Comparison of ENCODE assay signal across 22 mouse cellular contexts in the genomic region with DNA sequence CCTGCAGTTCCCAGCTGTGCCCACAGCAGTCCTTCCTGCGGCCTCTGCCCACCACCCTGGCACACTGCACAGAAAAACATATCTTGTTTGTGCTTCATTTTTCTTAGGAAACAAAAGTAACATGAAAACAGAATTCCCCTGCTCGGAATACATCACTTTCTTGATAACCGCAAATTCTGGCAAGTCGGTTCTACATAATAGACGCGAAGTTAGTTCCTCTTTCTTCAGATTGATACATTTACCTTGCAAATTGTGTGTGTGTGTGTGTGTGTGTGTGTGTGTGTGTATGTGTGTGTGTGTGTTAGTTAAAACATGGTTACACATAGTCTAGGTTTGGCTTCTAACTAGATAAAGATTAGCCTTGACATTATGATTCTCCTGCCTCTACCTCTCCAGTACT. TPM values are rescaled to one million over a fixed set of nuclear protein-coding genes. Genes with fewer than 3 reads are reported as not detected.
A peak's percentile ranks its signal among the peaks of the same experiment; 100 is the strongest.
DNase-seq lines count a peak whose midpoint lies in the region; ATAC-seq and TF ChIP-seq lines count a peak whose summit lies in the region.
"Had no signal": no experiment of that assay in that cellular context is flagged by ENCODE, and none has a peak within 500 bp of the region (broad histone marks: within the 10 kb centered on the region; RNA-seq: fewer than 3 reads in every experiment).

No protein-coding gene starts in this region.

- no peak for DNase-seq in kidney, adult 2 months
- peak; percentile 77 to 81 for DNase-seq in B cell, adult 2 months
- DNase-seq in right cerebral cortex, postnatal 36 days (ENCODE audit: low spot score in 2 of 2), result no peak
- DNase-seq in c-Kit-positive CD71-positive TER-119-positive erythroid progenitor cells, embryonic 14.5 days (ENCODE audit: low spot score), result no peak
- DNase-seq: adrenal gland, postnatal 14 days; cerebellum, adult 8-10 months; kidney, adult 8-10 months; kidney, postnatal 25 days; left cerebral cortex, postnatal 4 days; lung, adult 18-20 months; right cerebral cortex, adult 18-20 months; thymus, postnatal 14 days had no signal

- no peak for TF ChIP-seq POLR2A in kidney, adult 2 months (IDR thresholded peaks at IDR 0.05; ENCODE audit: low read depth, low read length)
- TF ChIP-seq POLR2A in bone marrow, adult 2 months (IDR thresholded peaks at IDR 0.05; ENCODE audit: borderline replicate concordance, control insufficient read depth, low read depth, low read length), result no peak

- peaks cover 100% of the 10 kb centered on the region for H3K79me2 ChIP-seq in macrophage (ENCODE audit: inconsistent target)

- 88% methylated on average over 6 of the region's 6 CpGs for WGBS in kidney, embryonic 15.5 days
- 84% methylated on average over 6 of the region's 6 CpGs for WGBS in kidney, adult 2 months
- WGBS in bone marrow, adult 2 months, result 6% methylated on average over 6 of the region's 6 CpGs
- WGBS in macrophage (ENCODE audit: missing documents), result 0% methylated on average over 3 of the region's 6 CpGs

- no peak for ATAC-seq in kidney, embryonic 15.5 days (replicated peaks; ENCODE audit: low FRiP score)
- ATAC-seq: activated CD4-positive, CD25-positive, alpha-beta regulatory T cell, adult 4 months; forebrain, embryonic 15.5 days had no signal

- no peak for TF ChIP-seq CTCF in kidney, adult 2 months (conservative IDR thresholded peaks at IDR 0.05; ENCODE audit: insufficient read depth, insufficient read length, low read depth, low read length)
- TF ChIP-seq CTCF in bone marrow, adult 2 months (IDR thresholded peaks at IDR 0.05; ENCODE audit: control insufficient read depth, insufficient read depth, low read length), result no peak

- 0 out of 2 replicates have a peak overlapping the region, but pooled peaks have one; percentile 27 for H3K27ac ChIP-seq in kidney, embryonic 15.5 days
- no peak overlapping the region for H3K27ac ChIP-seq in kidney, adult 2 months (ENCODE audit: insufficient read depth, low read depth, low read length)
- H3K27ac ChIP-seq in bone marrow, adult 2 months (ENCODE audit: control insufficient read depth, insufficient read depth, low read depth, low read length, poor library complexity), result peak overlapping the region; percentile 63; the same call in 1 of the 2 replicates
- peak overlapping the region; percentile 85 for H3K27ac ChIP-seq in macrophage
- H3K27ac ChIP-seq: forebrain, embryonic 15.5 days; hindbrain, embryonic 10.5 days; stomach, postnatal 0 days had no signal

- H3K9me3 ChIP-seq in kidney, embryonic 15.5 days (replicated peaks), result no peaks in the 10 kb centered on the region
- H3K9me3 ChIP-seq: embryonic facial prominence, embryonic 13.5 days; forebrain, embryonic 15.5 days; heart, embryonic 15.5 days; hindbrain, embryonic 10.5 days; midbrain, embryonic 10.5 days had no signal

- peaks cover 41% of the 10 kb centered on the region for H3K4me1 ChIP-seq in kidney, embryonic 15.5 days
- peaks cover 53% of the 10 kb centered on the region for H3K4me1 ChIP-seq in kidney, adult 2 months (ENCODE audit: control insufficient read depth, insufficient read depth, low read length)
- H3K4me1 ChIP-seq in bone marrow, adult 2 months (ENCODE audit: control insufficient read depth, insufficient read depth, low read length), result peaks cover 6% of the 10 kb centered on the region; the same call in 1 of the 2 replicates

- H3K4me3 ChIP-seq in kidney, embryonic 15.5 days (replicated peaks), result no peak overlapping the region
- no peak overlapping the region for H3K4me3 ChIP-seq in kidney, adult 2 months (ENCODE audit: insufficient read depth, low read depth, low read length)
- peak overlapping the region; percentile 51 for H3K4me3 ChIP-seq in bone marrow, adult 2 months (replicated peaks; ENCODE audit: control insufficient read depth, low read depth, low read length)
- H3K4me3 ChIP-seq in macrophage (ENCODE audit: inconsistent target), result no peak overlapping the region
- H3K4me3 ChIP-seq: embryonic facial prominence, embryonic 13.5 days; forebrain, embryonic 15.5 days; heart, embryonic 15.5 days; hindbrain, embryonic 10.5 days; midbrain, embryonic 10.5 days had no signal

- H3K36me3 ChIP-seq in kidney, embryonic 15.5 days, result no peaks in the 10 kb centered on the region
- no peaks in the 10 kb centered on the region for H3K36me3 ChIP-seq in kidney, adult 2 months (ENCODE audit: control insufficient read depth, insufficient read depth, low read length)
- H3K36me3 ChIP-seq in macrophage (ENCODE audit: inconsistent target), result no peaks in the 10 kb centered on the region
- H3K36me3 ChIP-seq: embryonic facial prominence, embryonic 13.5 days; forebrain, embryonic 15.5 days; heart, embryonic 15.5 days; hindbrain, embryonic 10.5 days had no signal

- no peaks in the 10 kb centered on the region for H3K27me3 ChIP-seq in kidney, embryonic 15.5 days
- no peaks in the 10 kb centered on the region for H3K27me3 ChIP-seq in kidney, adult 2 months (replicated peaks; ENCODE audit: control insufficient read depth, insufficient read depth, low read length)
- H3K27me3 ChIP-seq: embryonic facial prominence, embryonic 13.5 days; forebrain, embryonic 15.5 days; heart, embryonic 15.5 days had no signal

- H3K4me2 ChIP-seq in kidney, embryonic 15.5 days, result no peak overlapping the region
- H3K4me2 ChIP-seq: forebrain, embryonic 15.5 days had no signal

- no peak overlapping the region for H3K9ac ChIP-seq in kidney, embryonic 15.5 days
- H3K9ac ChIP-seq: forebrain, embryonic 15.5 days had no signal

RNA-seq across cellular contexts. Expression of gene Snx8, which starts 6.4 kb away (rescaled TPM):
- 25.3 and 27.0 TPM in 2 replicates for polyA plus RNA-seq in kidney, embryonic 15.5 days (2015; fragmentation: Nextera tagmentation; extraction: Ambion mirVana)
- polyA plus RNA-seq in kidney, adult 2 months (2012; rRNA removed), result 77.5 and 79.7 TPM in 2 replicates
- 18.1 and 26.3 TPM in 2 replicates for polyA plus RNA-seq in bone marrow, adult 2 months (2011; ENCODE audit: insufficient read depth, insufficient read length, low replicate concordance, missing spikeins)
- 100 to 1,000 TPM; 134 to 541 (median 284) TPM for total RNA-seq in macrophage (2018; cell fraction: chromatin; rRNA removed)
- 100 to 1,000 TPM in 21 of 26 experiments, 10 to 100 TPM in 5; 75.9 to 180 (median 115) TPM for total RNA-seq in macrophage (2018; cell fraction: cytosol; rRNA removed)
- 100 to 1,000 TPM in 25 of 26 experiments, 10 to 100 TPM in 1; 96.7 to 394 (median 191) TPM for total RNA-seq in macrophage (2018; cell fraction: nucleus; rRNA removed)
- polyA plus RNA-seq in macrophage (2018), result 71.9 to 180 TPM (median 142 TPM) in 3 replicates

RNA-seq across cellular contexts. Expression of gene Eif3b, which starts 36.4 kb away (rescaled TPM):
- polyA plus RNA-seq in kidney, embryonic 15.5 days (2015; fragmentation: Nextera tagmentation; extraction: Ambion mirVana), result 116 and 127 TPM in 2 replicates
- polyA plus RNA-seq in kidney, adult 2 months (2012; rRNA removed), result 73.5 and 76.0 TPM in 2 replicates
- 69.8 and 90.3 TPM in 2 replicates for polyA plus RNA-seq in bone marrow, adult 2 months (2011; ENCODE audit: insufficient read depth, insufficient read length, low replicate concordance, missing spikeins)
- total RNA-seq in macrophage (2018; cell fraction: chromatin; rRNA removed), result 100 to 1,000 TPM in 16 of 26 experiments, 10 to 100 TPM in 10; 32.3 to 211 (median 116) TPM
- total RNA-seq in macrophage (2018; cell fraction: cytosol; rRNA removed), result 100 to 1,000 TPM; 111 to 193 (median 155) TPM
- total RNA-seq in macrophage (2018; cell fraction: nucleus; rRNA removed), result 100 to 1,000 TPM in 13 of 26 experiments, 10 to 100 TPM in 13; 51.1 to 167 (median 99.4) TPM
- polyA plus RNA-seq in macrophage (2018), result 108 to 268 TPM (median 204 TPM) in 3 replicates

RNA-seq across cellular contexts. Expression of gene Mrm2, which starts 51.0 kb away (rescaled TPM):
- 20.0 and 21.0 TPM in 2 replicates for polyA plus RNA-seq in kidney, embryonic 15.5 days (2015; fragmentation: Nextera tagmentation; extraction: Ambion mirVana)
- polyA plus RNA-seq in kidney, adult 2 months (2012; rRNA removed), result 12.7 and 15.1 TPM in 2 replicates
- polyA plus RNA-seq in bone marrow, adult 2 months (2011; ENCODE audit: insufficient read depth, insufficient read length, low replicate concordance, missing spikeins), result 2.9 and 4.6 TPM in 2 replicates
- 100 to 1,000 TPM in 1 of 26 experiments, 10 to 100 TPM in 20, 1 to 10 TPM in 5; 4.4 to 121 (median 14.7) TPM for total RNA-seq in macrophage (2018; cell fraction: chromatin; rRNA removed)
- 1 to 10 TPM in 25 of 26 experiments, under 1 TPM in 1; 0.71 to 7.8 (median 5.9) TPM for total RNA-seq in macrophage (2018; cell fraction: cytosol; rRNA removed)
- 10 to 100 TPM in 16 of 26 experiments, 1 to 10 TPM in 10; 5.8 to 79.6 (median 11.5) TPM for total RNA-seq in macrophage (2018; cell fraction: nucleus; rRNA removed)
- polyA plus RNA-seq in macrophage (2018), result 7.2 to 10.1 TPM (median 8.1 TPM) in 3 replicates

Comparison
In these comparisons a context has a peak if more than half of its experiments do, and no peak if none do; other contexts are left out.
1. DNase-seq: peak in B cell, adult 2 months (2 of 2); none in kidney, adult 2 months (single experiment), right cerebral cortex, postnatal 36 days (0 of 2) and c-Kit-positive CD71-positive TER-119-positive erythroid progenitor cells, embryonic 14.5 days (single experiment).